Mouse (Mus musculus) CD8-positive naive resting alpha-beta T cell, adult 2 months (primary cell): ENCODE results near the gene Arhgef28.
"Not testable (repeated sequence)": the region's sequence is repeated elsewhere in the genome, so short reads cannot be mapped to it uniquely, and the experiment has no call there.

Experiments
- DNase-seq, 2 experiments: peaks; one replicate each; pipeline ENCODE4 v3.0.0; 2022; ENCODE audit warnings: low read depth in 2 of 2, low spot score in 2 of 2

The Arhgef28 gene

DNA sequence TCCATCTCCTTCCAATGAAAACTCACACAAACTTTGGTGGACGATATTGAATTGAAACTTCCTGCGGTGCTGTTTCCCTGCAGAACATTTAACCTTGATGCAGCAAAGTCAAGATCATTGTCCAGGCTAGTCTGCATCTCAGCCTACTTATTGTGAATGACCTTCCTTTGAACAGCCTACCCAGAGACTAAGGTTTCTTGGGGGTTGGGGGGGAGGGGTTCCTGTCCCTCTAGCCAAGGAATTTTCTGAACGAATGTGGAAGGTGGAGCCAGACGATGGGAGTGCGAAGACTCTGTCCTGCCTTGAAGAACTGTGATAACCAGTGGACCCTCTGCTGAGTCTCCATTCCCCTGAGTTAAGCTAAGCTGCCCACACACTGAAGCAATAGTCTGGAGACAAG, 80.6 kb downstream of the Arhgef28 start:
- DNase-seq: no peak

DNA sequence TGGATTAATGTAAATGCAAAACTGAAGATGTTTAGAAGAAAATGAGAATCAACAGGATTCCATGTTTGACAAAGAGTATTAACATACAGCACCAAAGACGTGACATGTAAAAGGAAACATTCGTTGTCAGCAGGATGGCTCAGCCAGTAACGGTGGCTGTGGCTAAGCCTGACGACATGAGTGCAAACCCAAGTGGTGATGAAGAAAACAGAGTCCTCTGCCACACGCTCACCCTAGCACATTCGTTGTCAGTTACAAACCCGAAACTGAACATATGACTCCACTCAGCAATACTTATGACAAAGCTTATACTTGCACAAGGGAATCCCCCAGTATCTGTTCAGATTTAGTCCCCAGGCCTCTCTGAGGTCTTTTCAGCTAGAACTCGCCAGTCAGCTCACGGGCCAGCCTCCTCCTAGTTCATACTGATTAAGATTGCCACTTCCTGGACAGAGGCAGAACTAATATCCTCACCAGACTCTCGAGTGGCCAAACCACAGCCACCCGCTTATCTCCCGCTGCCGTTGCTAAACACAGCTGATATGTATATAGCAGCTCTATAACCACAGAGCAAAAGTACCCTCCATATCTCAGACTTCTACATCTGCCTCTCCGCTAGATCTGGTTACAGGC, 82.0 kb downstream of the Arhgef28 start:
- DNase-seq: no peak

DNA sequence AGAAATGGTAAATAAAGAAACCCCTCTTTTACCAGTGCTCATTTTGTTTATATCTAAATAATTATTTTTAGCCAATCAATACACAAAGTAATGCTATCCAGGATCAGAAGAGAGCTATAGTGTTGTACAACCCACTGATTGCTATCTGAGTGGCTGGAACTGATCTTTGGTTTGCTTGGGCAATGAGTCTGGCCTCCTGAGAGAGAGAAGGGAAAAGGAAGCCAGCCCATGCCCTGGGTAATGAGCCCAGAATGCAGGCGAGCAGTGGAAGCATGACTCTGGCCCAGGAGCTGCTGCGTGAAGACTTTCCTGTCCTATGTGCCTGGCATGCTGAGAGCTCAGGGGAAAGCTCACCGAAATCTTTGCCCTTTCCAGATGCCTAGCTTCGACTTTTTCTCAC, 83.5 kb downstream of the Arhgef28 start:
- no peak for DNase-seq

DNA sequence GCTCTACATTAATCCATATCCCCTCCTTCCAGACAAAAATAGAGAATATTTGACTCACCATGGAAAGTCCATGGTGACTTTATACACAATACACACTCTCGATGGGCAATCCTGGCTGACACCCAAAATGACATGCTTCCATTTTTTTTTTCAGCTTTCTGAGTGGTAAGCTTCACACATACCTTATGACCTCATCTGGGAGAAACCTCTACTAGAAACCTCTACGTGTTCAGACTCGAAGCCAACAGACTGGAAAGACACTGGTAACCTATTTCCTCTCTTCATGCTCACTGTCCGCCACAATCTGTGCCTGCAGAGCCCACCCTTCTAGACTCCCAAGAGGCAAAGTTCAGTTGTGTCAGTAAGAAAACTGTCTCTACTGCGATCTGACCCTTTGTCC, 84.2 kb downstream of the Arhgef28 start:
- DNase-seq: no peak

DNA sequence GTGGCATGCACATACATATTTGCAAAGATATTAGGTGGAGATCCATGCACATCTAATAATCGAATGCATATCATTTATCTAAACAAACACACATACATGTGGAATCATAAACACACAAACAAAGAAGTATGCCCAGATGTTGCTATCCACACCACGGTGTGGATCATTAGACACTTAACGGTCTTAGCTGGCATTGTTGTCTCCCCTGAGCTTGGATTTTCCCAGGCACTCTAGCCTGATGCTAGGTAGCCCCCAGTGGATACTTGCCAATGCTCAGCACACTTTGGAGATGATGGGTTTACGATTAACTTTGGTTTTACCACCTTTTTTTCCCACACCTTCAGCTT, 85.1 kb downstream of the Arhgef28 start:
- no peak for DNase-seq

DNA sequence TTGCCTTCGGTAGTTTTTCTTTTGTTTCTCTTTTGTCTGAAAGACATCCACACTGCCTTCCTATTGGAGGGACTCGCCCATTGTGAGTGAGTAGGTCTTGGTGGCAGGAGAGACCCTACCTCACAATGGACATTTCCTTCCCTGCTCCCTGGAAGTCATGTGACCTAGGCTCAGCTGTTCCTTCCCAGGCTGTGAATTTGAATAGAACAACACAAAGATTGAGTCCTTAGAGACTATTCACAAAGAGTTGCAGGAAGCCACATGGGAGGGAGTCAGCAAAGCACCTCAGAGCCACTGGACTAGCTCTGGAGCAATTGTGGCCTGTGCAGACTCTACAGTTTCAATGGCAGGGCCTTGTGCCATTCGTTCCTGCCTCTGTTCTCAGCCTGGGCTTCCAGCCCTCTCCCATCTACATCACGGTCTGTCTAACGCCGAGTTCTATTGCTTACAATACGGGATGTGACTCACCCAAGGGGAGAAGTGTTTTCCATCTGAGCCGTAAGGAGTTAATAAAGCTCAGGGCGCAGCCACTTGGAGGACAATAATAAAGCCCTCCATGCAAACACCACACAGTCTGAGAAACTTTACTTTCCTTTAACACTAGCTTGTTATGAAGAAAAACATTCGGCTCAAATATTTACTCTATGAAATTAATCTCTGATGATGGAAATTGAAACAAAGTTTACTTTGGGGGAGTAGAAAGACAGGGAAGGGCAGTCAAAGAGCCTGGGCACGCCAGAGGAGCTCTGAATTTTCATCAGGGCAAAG, 85.7 kb downstream of the Arhgef28 start:
- DNase-seq: no peak

DNA sequence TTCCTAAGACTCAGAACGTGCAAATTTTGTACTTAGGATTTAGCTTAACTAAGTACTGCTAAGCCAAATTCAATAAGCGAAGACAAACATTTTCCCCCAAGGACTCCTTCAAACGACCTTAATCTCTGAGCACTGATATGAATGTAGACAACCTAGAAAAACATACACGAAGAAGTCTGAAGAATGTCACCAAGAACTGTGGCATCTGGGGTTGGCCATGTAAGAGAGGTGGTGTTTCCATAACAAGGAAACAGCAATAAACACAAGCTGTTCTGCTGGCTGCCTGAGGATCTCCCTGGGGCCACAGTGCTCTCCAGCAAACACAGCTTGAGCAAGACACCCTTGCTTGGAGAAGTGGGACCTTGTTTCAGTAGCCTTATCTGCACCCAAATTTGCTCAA, 87.9 kb downstream of the Arhgef28 start:
- no peak for DNase-seq

DNA sequence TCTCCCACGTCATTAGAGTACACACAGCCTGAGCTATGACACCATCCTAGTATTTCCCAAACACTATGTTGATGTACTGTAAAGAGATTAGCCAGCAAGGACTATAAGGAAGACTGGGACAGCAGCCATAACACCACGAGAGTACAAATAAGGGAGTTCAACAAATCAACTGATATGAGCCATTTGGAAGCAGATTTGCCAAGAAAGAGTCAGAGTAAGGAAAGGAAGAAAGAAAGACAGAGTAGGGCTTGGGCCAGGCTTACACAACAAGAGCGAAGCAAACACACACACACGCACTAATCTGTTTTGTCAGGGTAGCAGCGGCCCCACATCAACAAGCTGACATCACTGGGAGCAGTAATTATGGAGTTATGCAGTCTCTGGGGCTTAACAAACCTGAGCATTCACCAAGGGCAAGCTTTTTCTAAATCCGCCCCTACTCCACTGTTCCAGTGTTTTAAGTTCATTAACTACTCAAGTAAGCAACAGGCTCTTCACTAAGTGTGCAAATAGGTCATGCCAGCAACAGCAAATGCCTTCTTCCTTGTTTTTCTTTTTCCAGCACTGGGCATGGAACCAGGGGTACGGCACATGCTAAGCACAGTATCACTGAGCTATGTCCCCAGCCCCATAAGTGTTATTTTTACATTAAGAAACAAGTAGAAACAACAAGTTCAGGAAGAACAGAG, 88.5 kb downstream of the Arhgef28 start:
- no peak for DNase-seq

DNA sequence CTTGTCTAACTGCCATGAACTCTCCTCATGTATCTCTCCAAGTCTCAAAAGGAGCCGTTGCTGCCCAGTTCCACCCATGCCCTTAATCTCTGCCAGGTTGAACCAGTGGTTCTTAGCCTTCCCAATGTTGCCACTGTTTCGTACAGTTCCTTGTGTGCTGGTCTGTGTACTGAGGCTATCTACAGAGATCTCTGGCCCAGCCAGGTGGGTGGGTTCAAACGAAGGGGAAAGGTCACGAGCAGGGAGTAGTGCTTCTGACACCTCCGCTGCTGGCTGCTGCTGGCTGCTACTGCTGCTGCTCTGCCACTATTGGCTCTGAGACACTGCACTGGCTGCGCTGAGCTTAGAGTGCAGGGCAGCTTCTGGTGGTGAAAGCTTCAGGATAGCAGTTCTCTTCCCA, 90.6 kb downstream of the Arhgef28 start:
- no peak for DNase-seq

DNA sequence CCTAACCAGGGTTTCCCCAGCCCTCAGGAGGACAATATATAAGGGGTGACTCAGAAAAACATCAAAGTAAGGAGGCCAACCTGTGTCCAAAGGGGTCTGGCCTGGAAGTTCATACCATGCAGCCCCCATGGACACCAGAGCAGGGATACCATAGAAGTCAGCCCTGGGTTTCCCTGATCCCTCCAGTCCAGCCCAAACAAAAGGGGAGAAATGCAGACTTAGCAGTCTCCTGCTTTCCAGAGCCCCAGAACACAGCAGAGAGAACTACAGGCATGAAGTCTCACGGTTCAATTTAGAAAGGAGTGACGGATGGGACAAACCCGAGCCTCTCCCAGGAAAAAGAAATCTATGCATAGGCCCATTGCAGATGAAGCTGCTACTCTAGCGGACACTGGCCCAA, 91.2 kb downstream of the Arhgef28 start:
- no peak for DNase-seq

DNA sequence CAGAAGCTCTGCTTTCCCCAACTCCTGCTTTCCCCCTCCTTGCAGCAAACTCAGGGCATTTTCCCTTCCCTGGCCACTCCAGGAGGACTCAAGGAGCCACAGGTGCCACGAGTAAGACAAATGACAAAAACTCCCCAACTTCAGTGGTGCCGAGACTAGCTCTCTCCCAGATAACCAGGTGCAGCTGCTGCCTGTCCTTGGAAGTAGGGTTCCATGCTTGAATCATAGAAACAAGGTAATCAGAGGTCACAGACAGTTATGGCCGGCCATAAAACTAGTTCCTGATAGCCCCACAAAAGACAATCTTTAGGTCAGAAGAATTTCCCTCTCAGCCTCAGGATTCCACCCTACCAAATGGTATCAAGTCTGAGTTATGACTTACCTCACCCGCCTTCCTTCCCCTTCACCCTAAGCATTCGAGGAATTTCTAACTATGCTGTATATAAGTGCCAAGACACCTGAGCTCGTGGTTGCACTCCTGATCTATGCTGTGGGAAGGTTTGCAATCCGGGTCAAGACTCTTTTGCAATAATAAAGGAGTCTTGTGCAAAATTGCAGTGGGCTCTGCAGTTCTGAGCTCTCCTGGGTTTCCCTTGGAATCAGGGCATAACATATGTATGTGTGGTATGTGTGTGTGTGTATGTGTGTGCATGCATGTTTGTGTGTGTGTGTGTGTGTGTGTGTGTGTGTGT, 93.3 kb downstream of the Arhgef28 start:
- DNase-seq: no peak

DNA sequence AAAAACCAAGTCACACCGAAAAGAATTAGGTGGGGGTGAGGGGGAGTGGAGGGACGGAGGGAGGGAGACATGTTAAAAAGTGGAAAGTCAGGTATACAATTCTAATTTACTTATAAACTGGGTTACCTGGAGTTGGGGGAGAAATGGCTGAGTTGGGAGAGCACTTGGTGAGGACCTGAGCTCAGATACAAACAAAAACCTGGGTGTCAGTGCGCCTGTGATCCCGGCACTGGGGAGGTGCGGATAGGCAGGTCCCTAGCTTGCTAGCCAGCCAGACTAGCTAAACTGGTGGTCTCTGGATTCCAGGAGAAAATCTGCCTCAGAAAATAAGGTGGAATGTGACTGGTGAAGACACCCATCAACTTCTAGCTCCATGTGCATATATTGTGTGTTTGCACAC, 94.7 kb downstream of the Arhgef28 start:
- DNase-seq: no peak

DNA sequence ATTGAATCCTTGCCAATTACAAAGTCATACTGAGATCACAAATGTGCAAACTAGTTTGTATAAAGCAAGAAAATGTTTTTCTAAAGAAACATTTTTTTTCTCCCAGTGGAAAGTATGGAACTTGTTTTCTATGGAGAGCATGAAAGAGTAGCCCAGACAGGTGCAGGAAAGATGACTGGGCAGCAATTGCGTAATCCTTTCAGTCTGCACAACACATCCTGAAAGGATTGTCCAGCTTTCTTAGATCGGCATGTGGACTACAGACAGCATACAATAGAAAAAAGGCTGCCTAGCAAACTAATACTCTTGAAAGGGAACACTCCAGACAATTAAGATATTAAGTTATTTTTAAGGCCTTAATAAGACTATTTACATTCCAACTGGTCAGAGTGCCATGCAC, 95.2 kb downstream of the Arhgef28 start:
- no peak for DNase-seq

DNA sequence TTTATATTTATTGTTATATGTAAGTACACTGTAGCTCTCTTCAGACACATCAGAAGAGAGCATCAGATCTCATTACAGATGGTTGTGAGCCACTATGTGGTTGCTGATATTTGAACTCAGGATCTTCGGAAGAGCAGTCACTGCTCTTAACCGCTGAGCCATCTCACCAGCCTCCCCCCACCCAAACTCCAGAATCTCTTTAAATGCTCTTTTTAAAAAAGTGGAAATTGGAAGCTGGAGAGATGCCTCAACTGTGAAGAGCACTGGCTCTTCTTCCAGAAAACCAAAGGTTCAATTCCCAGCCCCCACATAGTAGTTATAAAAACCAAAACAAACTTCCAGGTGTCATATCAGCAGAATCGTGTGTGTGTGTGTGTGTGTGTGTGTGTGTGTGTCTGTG, 97.8 kb downstream of the Arhgef28 start:
- not testable (repeated sequence) for DNase-seq

DNA sequence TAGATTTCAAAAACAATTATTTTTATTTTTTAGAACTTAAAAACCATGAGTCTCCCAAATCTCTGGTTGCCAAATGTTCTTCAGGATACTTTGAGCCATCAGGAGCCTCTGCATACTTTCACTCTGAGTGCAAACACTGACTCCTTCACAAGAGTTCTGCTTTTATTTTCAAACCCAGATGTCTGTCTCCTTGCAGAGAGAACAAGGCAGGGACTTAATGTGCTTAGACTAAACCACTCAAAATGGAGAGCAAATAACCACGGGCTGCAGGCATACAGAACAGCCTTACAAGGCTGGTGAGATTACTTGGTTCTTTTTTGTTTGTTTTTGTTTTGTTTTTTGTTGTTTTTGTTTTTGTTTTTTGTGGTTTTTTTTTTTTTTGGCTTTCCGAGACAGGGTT, 98.6 kb downstream of the Arhgef28 start:
- no peak for DNase-seq

DNA sequence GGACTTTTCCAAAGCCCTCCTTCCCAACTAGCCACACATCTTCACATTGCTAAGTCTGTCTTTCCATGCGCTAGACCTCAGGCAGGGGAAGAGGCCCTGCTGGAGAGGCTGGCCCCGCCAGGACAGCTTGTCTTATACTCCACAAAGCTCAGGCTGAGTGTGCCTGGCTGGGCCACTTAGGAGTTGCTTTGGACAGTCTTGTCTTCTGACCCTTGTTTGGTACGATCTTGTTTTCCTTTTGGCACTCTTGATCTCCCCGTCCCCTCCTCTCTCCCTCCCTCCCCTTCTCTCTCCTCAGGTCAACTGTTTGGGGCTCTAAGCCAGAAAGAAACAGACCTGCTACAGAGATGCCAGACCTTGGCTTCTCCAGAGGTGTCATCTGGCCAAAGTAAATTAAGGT, 110.3 kb downstream of the Arhgef28 start:
- DNase-seq: no peak

DNA sequence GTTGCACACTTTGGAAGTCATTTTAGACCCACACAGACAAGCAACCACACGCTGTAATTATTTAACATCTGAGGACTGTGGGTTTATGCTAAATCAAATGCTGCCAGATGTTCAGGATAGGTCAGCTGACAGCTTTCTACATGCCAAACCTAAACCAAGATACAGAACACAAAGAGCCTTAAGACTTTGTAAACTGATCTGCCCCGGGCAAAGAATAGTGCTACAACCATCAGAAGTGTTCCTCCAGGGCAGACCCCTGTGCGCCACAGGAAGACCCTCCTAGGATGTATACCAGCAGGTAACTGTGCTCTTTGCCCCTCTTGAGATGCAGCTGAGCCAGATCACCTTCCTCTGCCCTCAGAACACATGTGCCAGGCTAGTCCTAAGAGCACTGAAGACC, 111.9 kb downstream of the Arhgef28 start:
- no peak for DNase-seq

DNA sequence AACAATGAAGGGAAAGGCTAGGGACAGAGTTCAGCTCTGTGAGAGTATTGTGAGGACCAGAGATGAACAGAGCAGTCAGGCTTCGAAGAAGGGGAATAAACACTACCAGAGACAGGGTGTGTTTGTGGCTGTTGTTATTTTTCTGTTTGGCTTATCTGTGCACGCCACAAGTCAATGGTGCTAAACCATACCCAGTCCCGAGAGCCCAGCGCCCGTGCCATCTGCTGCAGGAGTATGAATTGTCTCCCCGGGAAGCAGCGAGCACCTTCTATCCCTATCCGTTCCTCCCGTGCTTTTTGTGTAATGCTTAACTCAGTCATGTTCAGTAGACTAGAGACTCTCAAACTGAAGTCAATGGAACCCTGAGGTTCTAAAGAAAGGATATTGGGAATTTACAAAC, 112.8 kb downstream of the Arhgef28 start:
- DNase-seq: no peak

DNA sequence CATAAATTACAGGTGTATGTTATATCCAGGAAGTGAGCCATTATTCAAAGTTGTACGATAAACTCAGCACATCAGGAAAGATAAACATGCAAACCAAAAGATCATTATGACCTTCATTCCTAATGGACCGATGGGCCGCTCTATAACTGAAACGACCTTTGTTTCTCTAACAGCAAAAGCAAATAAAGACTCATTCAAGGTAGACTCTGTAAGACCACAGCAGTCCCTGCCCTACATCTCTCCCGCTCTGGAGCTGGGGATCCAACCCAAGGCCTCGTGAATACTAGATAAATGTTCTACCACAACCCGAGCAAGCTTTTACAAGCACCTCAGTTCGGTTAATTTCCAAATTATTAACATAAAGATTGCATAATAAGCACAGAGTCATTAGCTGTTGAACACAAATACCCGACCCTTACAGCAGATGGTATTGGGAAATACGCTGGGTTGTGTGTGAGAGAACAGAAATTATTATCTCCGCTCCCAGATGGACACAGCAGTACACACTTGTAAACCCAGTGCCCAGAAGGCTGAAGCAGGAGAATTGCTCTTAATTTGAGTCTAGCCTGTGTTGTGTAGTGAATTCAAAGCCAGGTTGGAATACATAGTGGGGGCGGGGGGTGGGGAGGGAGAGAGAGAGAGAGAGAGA, 113.8 kb downstream of the Arhgef28 start:
- no peak for DNase-seq

DNA sequence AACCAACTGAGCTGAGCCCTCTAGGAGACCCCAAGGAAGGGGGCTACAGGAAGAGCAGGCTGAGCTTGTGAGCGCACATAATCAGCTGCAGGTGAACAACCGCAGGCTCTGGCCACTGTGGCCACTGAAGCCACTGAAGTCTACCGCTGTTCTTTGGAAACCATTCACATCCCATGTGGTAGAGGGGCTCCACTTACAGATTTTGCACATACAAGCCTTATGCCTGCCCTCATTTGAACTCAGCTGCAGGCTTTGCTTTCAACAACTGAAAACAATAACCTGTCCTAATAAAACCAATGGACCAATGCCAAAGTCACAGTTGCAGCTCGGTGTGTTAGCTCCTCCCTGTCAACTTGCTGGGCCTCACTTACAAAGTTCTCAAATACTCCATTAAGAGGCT, 126.6 kb downstream of the Arhgef28 start:
- DNase-seq: no peak

DNA sequence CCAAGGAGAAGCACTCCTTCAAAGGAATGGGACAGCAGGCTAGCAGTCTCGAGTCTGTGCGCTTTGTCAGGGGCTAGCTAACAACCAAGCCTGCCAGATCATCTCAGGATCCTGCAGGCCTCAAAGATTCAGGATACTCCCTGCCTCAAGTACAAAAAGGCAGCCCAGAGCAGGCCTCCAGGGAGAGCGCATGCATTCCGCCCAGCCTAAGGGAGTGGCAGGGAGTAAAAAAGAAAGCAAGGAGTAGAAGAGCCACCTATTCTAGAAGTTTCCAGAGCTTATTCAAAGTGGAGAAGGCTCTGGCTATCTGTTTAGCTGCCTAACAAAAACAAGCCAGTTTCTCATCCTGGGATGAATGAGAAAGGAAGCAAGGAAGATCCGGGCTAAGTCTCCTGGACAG, 128.0 kb downstream of the Arhgef28 start:
- no peak for DNase-seq

DNA sequence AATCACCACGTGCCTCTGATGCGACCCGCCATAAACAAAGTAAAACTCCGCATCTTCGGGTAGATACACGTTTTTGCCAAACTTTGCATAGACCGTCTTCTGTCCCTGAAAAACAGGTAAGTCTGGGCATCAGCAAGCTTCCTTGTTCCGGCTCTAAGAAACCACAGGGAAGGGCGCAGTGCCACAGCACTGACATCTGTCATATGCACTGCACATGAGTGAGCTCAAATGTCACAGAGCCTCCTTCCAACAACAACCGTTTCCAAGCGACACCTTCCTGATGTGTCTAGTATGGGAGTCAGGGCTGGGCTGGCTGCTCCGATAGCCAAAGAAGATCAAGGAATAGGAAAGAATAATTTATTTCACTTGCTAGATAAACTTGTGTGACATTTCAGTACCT, 129.0 kb downstream of the Arhgef28 start:
- DNase-seq: no peak
